Mouse (Mus musculus): ENCODE data around the gene H2-Q10. TPM values are rescaled to one million over a fixed set of nuclear protein-coding genes. Genes with fewer than 3 reads are reported as not detected.
A peak's percentile ranks its signal among the peaks of the same experiment; 100 is the strongest.
"Not testable (repeated sequence)": the region's sequence is repeated elsewhere in the genome, so short reads cannot be mapped to it uniquely, and the experiment has no call there.

Gene H2-Q10
- polyA plus RNA-seq, 1 experiment from 2014 or later: 0.21 TPM

GRCm38 (mm10) chr17:35485702-35486101 lies 15.8 kb downstream of the H2-Q10 start:
- Histone ChIP-seq H3K36me3 (no peaks in the 10 kb centered on the region), H3K9me3 (no peaks in the 10 kb centered on the region), H3K4me3 (no peak overlapping the region), H3K27me3 (ENCODE audit: insufficient read depth, poor library complexity, severe bottlenecking) (no peaks in the 10 kb centered on the region; the same call in 1 of the 2 replicates), H3K4me1 (replicated peaks) (peaks cover 5% of the 10 kb centered on the region), H3K27ac (no peak overlapping the region)
- DNase-seq (ENCODE audit: low spot score): no peak
- 28% methylated on average over 4 of the region's 4 CpGs for WGBS

GRCm38 (mm10) chr17:35486726-35487125 lies 16.8 kb downstream of the H2-Q10 start:
- WGBS: 58% methylated on average over 10 of the region's 10 CpGs
- DNase-seq (ENCODE audit: low spot score): no peak
- Histone ChIP-seq H3K36me3 (no peaks in the 10 kb centered on the region), H3K9me3 (no peaks in the 10 kb centered on the region), H3K27me3 (ENCODE audit: insufficient read depth, poor library complexity, severe bottlenecking) (no peaks in the 10 kb centered on the region; the same call in 1 of the 2 replicates), H3K4me1 (replicated peaks) (peaks cover 5% of the 10 kb centered on the region), H3K27ac (no peak overlapping the region), H3K4me3 (no peak overlapping the region)

- H3K4me3 ChIP-seq: no peak overlapping the region
- 91% methylated on average over 2 of the region's 2 CpGs for WGBS
- no peaks in the 10 kb centered on the region for H3K36me3 ChIP-seq
- DNase-seq (ENCODE audit: low spot score): no peak
- no peaks in the 10 kb centered on the region; the same call in 1 of the 2 replicates for H3K27me3 ChIP-seq (ENCODE audit: insufficient read depth, poor library complexity, severe bottlenecking)
- no peak overlapping the region for H3K27ac ChIP-seq
- no peaks in the 10 kb centered on the region for H3K9me3 ChIP-seq
- peaks cover 5% of the 10 kb centered on the region for H3K4me1 ChIP-seq (replicated peaks)
These were observed 18.2 kb downstream of the H2-Q10 start for GRCm38 (mm10) chr17:35488041-35488440.

- no peaks in the 10 kb centered on the region for H3K36me3 ChIP-seq
- 60% methylated on average over 5 of the region's 5 CpGs for WGBS
- DNase-seq (ENCODE audit: low spot score): no peak
- no peaks in the 10 kb centered on the region; the same call in 1 of the 2 replicates for H3K27me3 ChIP-seq (ENCODE audit: insufficient read depth, poor library complexity, severe bottlenecking)
- H3K9me3 ChIP-seq: no peaks in the 10 kb centered on the region
- 0 out of 2 replicates have a peak overlapping the region, but pooled peaks have one; percentile 16 for H3K27ac ChIP-seq
- H3K4me3 ChIP-seq: no peak overlapping the region
- H3K4me1 ChIP-seq (replicated peaks): peaks cover 5% of the 10 kb centered on the region
These were observed 20.4 kb downstream of the H2-Q10 start for GRCm38 (mm10) chr17:35490320-35490719.

GRCm38 (mm10) chr17:35497124-35497523 lies 27.2 kb downstream of the H2-Q10 start:
- WGBS: 93% methylated on average over 7 of the region's 7 CpGs
- Histone ChIP-seq H3K9me3 (no peaks in the 10 kb centered on the region), H3K27ac (no peak overlapping the region), H3K27me3 (ENCODE audit: insufficient read depth, poor library complexity, severe bottlenecking) (peaks cover 4% of the 10 kb centered on the region; the same call in 1 of the 2 replicates), H3K4me1 (replicated peaks) (peaks cover 3% of the 10 kb centered on the region), H3K36me3 (no peaks in the 10 kb centered on the region), H3K4me3 (no peak overlapping the region)
- no peak for DNase-seq (ENCODE audit: low spot score)

GRCm38 (mm10) chr17:35502226-35502625 lies 32.3 kb downstream of the H2-Q10 start:
- WGBS: 1% methylated on average over 6 of the region's 6 CpGs
- Histone ChIP-seq H3K4me3 (no peak overlapping the region), H3K36me3 (no peaks in the 10 kb centered on the region), H3K27ac (no peak overlapping the region), H3K4me1 (replicated peaks) (peaks cover 29% of the 10 kb centered on the region), H3K27me3 (ENCODE audit: insufficient read depth, poor library complexity, severe bottlenecking) (peaks cover 49% of the 10 kb centered on the region), H3K9me3 (no peaks in the 10 kb centered on the region)
- DNase-seq (ENCODE audit: low spot score): peak; percentile 22

- no peak overlapping the region for H3K4me3 ChIP-seq
- 36% methylated on average over 5 of the region's 5 CpGs for WGBS
- no peaks in the 10 kb centered on the region for H3K9me3 ChIP-seq
- H3K4me1 ChIP-seq (replicated peaks): peaks cover 29% of the 10 kb centered on the region
- DNase-seq (ENCODE audit: low spot score): no peak
- peaks cover 55% of the 10 kb centered on the region for H3K27me3 ChIP-seq (ENCODE audit: insufficient read depth, poor library complexity, severe bottlenecking)
- H3K27ac ChIP-seq: no peak overlapping the region
- no peaks in the 10 kb centered on the region for H3K36me3 ChIP-seq
These were observed 32.9 kb downstream of the H2-Q10 start for GRCm38 (mm10) chr17:35502762-35503161.

- WGBS: 17% methylated on average over 5 of the region's 5 CpGs
- Histone ChIP-seq H3K36me3 (no peaks in the 10 kb centered on the region), H3K4me1 (replicated peaks) (peaks cover 29% of the 10 kb centered on the region), H3K9me3 (no peaks in the 10 kb centered on the region), H3K4me3 (no peak overlapping the region), H3K27ac (no peak overlapping the region), H3K27me3 (ENCODE audit: insufficient read depth, poor library complexity, severe bottlenecking) (peaks cover 65% of the 10 kb centered on the region)
- DNase-seq (ENCODE audit: low spot score): no peak
These were observed 34.0 kb downstream of the H2-Q10 start for GRCm38 (mm10) chr17:35503849-35504248.

- Histone ChIP-seq H3K9me3 (no peaks in the 10 kb centered on the region), H3K4me1 (replicated peaks) (peaks cover 29% of the 10 kb centered on the region), H3K27me3 (ENCODE audit: insufficient read depth, poor library complexity, severe bottlenecking) (peaks cover 75% of the 10 kb centered on the region), H3K4me3 (no peak overlapping the region), H3K36me3 (no peaks in the 10 kb centered on the region), H3K27ac (no peak overlapping the region)
- DNase-seq (ENCODE audit: low spot score): no peak
- 9% methylated on average over 8 of the region's 8 CpGs for WGBS
These were observed 35.0 kb downstream of the H2-Q10 start for GRCm38 (mm10) chr17:35504628-35505481.

- 17% methylated on average over 13 of the region's 13 CpGs for WGBS
- Histone ChIP-seq H3K4me3 (no peak within 1 kb of the TSS), H3K27ac (no peak within 1 kb of the TSS), H3K4me1 (replicated peaks) (peaks cover 29% of the 10 kb centered on the region), H3K9me3 (no peaks in the 10 kb centered on the region), H3K36me3 (no peaks in the 10 kb centered on the region), H3K27me3 (ENCODE audit: insufficient read depth, poor library complexity, severe bottlenecking) (peaks cover 75% of the 10 kb centered on the region)
- no peak for DNase-seq (ENCODE audit: low spot score)
These were observed 35.9 kb downstream of the H2-Q10 start, which contains the start of gene Pou5f1 for GRCm38 (mm10) chr17:35505776-35506175. TSS of gene Pou5f1 (plus strand) at chr17:35506018.

- peaks cover 73% of the 10 kb centered on the region for H3K27me3 ChIP-seq (ENCODE audit: insufficient read depth, poor library complexity, severe bottlenecking)
- H3K27ac ChIP-seq: no peak overlapping the region
- no peak for DNase-seq (ENCODE audit: low spot score)
- no peaks in the 10 kb centered on the region for H3K36me3 ChIP-seq
- WGBS: 14% methylated on average over 10 of the region's 10 CpGs
- no peak overlapping the region for H3K4me3 ChIP-seq
- peaks cover 29% of the 10 kb centered on the region for H3K4me1 ChIP-seq (replicated peaks)
- no peaks in the 10 kb centered on the region for H3K9me3 ChIP-seq
These were observed 37.0 kb downstream of the H2-Q10 start for GRCm38 (mm10) chr17:35506881-35507280.

- whole genome bisulfite sequencing: 25% methylated on average over 13 of the region's 13 CpGs
- DNase-seq (ENCODE audit: low spot score): no peak
- H3K27me3 ChIP-seq (ENCODE audit: insufficient read depth, poor library complexity, severe bottlenecking): peaks cover 66% of the 10 kb centered on the region
- no peak overlapping the region for H3K4me3 ChIP-seq
- H3K9me3 ChIP-seq: no peaks in the 10 kb centered on the region
- H3K27ac ChIP-seq: no peak overlapping the region
- H3K4me1 ChIP-seq (replicated peaks): peaks cover 20% of the 10 kb centered on the region
- peaks cover 5% of the 10 kb centered on the region for H3K36me3 ChIP-seq
These were observed 37.8 kb downstream of the H2-Q10 start for GRCm38 (mm10) chr17:35507556-35508260.

GRCm38 (mm10) chr17:35508279-35508678 lies 38.4 kb downstream of the H2-Q10 start:
- Histone ChIP-seq H3K27me3 (ENCODE audit: insufficient read depth, poor library complexity, severe bottlenecking) (peaks cover 65% of the 10 kb centered on the region), H3K4me1 (replicated peaks) (peaks cover 19% of the 10 kb centered on the region), H3K36me3 (peaks cover 11% of the 10 kb centered on the region)
- H3K9me3 ChIP-seq; H3K27ac ChIP-seq; H3K4me3 ChIP-seq; DNase-seq (ENCODE audit: low spot score): not testable (repeated sequence)
- 62% methylated on average over 5 of the region's 5 CpGs for WGBS

All from hindbrain, embryonic 10.5 days (tissue).